Mouse (Mus musculus) naive thymus-derived CD4-positive, alpha-beta T cell, adult 2 months (primary cell): ENCODE results near the gene Apoa2.
"Not testable (repeated sequence)": the region's sequence is repeated elsewhere in the genome, so short reads cannot be mapped to it uniquely, and the experiment has no call there.

Experiments
- DNase-seq: peaks from one replicate; pipeline ENCODE4 v3.0.0-alpha.2; 2011; ENCODE audit warnings: low read depth

Gene Apoa2

DNA sequence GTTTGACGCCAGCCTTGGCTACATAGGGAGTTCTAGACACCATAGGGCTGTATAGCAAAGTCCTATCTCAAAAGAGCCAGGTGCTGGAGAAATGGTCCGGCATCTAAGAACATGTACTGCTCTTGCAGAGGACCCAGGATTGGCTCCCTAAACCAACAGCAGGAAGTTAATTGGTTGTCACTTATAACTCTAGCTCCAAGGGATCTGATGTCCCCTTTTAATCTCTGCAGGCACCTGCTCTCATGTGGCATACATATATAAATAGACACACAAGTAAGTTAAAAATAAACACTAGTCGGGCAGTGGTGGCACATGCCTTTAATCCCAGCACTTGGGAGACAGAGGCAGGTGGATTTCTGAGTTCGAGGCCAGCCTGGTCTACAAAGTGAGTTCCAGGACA lies 10.9 kb downstream of the Apoa2 start:
- no peak for DNase-seq

- DNase-seq: no peak
Observed at GRCm38 (mm10) chr1:171237438-171237837, 12.6 kb downstream of the Apoa2 start.

DNA sequence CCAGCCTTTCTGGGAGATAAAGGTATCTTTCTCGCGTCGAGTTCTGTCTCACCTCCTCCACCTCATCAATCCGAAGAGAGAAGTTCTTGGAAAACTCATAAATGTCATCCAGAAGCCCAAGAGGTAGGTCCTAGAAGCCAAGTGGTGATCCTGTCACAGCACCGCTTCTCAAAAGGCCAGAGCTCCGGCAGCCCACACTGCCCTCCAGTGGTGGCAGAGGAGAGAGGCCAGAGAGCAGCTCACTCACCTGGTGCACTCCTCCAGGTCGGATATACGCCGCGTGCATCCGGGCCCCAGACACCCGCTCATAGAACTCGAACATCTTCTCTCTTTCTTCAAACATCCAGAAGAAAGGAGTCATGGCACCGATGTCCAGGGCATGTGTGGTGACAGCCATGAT lies 13.6 kb downstream of the Apoa2 start:
- peak; percentile 63 for DNase-seq

- DNase-seq: no peak
Observed at GRCm38 (mm10) chr1:171239992-171240744, 15.3 kb downstream of the Apoa2 start.

DNA sequence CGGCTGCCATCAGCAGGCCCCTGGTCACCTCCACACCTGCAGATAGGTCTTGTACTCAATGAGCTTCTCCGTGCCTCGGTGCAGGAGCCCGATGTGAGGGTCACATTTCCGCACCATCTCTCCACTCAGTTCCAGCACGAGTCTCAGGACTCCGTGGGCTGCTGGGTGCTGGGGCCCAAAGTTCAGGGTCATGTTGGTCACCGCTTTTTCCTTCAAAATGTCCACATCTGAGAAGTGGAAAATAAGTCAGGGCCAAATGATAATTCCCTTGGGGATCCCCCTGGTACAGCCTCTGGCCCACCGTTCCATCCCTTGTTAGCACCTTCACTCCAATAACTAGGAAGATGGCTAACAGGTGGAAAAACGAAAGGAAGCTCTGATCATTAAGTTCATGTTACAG lies 16.1 kb downstream of the Apoa2 start:
- no peak for DNase-seq

GRCm38 (mm10) chr1:171241952-171242351 lies 17.1 kb downstream of the Apoa2 start:
- not testable (repeated sequence) for DNase-seq

- DNase-seq: no peak
Observed at GRCm38 (mm10) chr1:171245353-171245752, 20.5 kb downstream of the Apoa2 start.

GRCm38 (mm10) chr1:171246709-171247452 lies 22.0 kb downstream of the Apoa2 start:
- peak; percentile 99 for DNase-seq

- no peak for DNase-seq
Observed at GRCm38 (mm10) chr1:171247453-171247841, 22.6 kb downstream of the Apoa2 start.

DNA sequence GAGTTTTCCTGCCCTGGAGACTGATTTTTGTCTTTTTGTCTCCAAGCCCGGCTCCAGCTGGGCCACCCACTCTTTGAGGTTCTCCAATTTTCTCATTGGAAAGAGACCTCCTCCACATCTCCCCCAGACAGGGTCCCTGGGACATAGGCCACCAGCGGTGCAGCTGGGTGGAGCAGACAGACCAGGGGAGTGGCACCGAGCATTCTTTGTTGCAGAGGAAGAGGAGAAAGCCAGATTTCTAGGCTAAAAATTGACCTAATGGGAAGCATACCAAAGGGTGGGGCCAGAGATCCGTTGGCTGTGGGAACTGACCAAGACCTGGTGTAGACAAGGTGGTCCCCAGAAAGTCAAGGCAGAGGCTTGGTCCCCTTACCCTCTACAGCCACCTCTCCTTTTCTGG lies 23.1 kb downstream of the Apoa2 start:
- DNase-seq: no peak

GRCm38 (mm10) chr1:171248386-171249226 lies 23.8 kb downstream of the Apoa2 start:
- no peak for DNase-seq

- DNase-seq: no peak
Observed at GRCm38 (mm10) chr1:171249913-171250600, 25.2 kb downstream of the Apoa2 start, which contains the start of gene Adamts4. Adamts4 (plus strand) TSS chr1:171250421.

DNA sequence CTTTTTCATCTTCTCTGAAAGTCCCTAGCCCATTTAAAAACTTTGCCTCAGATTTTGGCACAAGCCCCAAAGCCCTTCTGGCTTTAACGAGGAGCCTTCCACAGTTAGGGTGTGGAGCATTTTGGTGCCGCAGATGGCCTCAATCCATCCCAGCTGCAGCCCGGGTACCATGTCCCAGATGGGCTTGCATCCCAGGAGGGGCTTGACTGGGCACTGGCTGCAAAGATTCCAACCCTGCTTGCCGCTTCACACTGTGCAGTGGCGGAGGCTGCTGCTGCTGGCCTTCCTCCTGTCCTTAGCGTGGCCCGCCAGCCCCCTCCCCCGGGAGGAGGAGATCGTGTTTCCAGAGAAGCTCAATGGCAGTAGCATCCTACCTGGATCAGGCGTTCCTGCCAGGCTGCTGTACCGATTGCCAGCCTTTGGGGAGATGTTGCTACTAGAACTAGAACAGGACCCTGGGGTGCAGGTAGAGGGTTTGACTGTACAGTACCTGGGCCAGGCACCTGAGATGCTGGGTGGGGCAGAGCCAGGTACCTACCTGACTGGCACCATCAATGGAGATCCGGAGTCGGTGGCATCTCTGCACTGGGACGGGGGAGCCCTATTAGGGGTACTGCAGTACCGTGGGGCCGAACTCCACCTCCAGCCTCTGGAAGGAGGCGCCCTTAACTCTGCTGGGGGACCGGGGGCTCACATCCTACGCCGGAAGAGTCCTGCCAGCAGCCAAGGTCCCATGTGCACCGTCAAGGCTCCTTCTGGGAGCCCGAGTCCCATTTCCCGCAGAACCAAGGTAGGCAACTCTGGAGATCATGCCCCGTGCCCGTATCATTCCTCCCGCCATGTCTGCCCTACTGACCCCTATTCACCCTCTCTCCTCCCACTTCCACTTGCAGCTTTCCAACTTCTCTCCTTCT lies 26.1 kb downstream of the Apoa2 start, which contains the start of gene Ndufs2:
TSS of gene Ndufs2 (minus strand) at position 709 of the 914 bp plus-strand sequence.
- DNase-seq: no peak

DNA sequence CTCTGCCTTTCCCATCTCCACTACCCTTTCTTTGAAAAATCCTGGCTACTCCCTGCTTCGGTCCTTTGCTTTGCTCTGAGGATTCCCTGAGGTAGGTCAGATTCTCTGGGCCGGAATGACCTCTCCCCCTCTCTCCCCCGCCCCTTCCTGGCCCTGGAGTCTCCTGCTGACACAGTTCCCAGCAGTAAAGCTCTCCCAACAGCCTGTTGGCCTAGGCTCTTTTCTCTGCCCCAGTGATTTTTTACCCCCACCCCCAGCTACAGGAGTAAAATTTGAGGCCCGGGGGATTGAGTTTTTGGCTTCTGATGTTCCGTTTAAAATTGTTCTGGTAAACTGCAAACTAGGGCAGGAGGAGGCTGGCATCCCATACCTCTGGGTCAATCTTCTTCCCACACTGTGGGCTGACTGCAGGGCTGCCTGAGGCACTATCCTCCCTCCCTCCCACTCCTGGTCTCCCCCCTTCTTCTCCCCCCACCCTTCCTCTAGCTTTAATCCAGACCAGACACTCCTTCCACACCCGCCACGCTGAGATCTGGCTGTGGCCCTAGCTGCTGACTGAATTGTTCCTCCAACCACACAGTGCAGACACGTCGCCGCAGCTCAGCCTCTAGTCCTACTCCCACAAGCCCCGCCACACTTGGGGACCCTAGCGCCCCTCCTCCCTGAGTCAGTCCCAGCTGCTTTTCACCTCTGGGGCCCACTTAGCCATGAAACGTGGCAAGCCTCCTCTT lies 26.9 kb downstream of the Apoa2 start:
- DNase-seq: no peak

DNA sequence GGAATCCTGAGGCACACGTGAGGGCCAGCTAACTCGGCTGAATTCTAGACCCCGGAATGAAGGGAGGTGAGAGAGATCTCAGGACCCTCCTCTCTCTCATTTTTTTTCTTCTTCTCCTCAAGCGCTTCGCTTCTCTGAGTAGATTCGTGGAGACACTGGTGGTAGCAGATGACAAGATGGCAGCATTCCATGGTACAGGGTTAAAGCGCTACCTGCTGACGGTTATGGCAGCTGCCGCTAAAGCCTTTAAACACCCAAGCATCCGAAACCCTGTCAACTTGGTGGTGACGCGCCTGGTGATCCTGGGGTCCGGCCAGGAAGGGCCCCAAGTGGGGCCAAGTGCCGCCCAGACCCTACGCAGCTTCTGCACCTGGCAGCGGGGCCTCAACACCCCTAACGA lies 27.6 kb downstream of the Apoa2 start:
- DNase-seq: no peak

GRCm38 (mm10) chr1:171256095-171256818 lies 31.4 kb downstream of the Apoa2 start:
- no peak for DNase-seq

GRCm38 (mm10) chr1:171256937-171257548 lies 32.2 kb downstream of the Apoa2 start:
- DNase-seq: peak; percentile 78

DNA sequence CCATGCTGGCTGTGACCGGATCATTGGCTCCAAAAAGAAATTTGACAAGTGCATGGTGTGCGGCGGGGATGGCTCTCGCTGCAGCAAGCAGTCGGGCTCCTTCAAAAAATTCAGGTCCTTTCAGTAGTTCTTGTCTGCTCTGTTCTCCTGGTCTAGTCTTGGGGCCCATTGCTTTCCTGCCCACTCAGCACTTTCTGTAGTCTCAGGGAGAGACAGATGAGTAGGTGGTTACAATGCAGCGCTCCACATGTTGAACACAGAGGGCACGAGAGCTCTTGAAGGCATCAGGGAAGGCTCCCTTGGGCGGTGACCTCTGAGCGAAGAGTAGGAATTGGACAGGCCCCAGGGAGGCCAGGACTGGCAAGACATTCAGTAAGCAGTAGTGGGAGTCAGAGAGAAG lies 32.9 kb downstream of the Apoa2 start:
- no peak for DNase-seq

DNA sequence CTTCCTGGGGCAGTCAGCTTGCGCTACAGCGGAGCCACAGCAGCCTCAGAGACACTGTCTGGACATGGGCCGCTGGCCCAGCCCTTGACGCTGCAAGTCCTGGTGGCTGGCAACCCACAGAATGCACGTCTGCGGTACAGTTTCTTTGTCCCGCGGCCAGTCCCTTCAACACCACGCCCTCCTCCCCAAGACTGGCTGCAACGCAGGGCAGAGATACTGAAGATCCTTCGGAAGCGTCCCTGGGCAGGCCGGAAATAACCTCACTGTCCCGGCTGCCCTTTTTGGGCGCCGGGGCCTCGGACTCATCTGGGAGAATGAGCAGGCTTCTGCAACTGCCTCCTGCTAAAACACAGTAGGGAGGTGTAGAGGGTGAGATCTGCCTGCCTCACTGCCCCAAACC lies 34.1 kb downstream of the Apoa2 start:
- DNase-seq: no peak
